Mouse (Mus musculus) hindbrain, embryonic 11.5 days (tissue): ENCODE measurements around the gene Aff3. TPM values are rescaled to one million over a fixed set of nuclear protein-coding genes. Genes with fewer than 3 reads are reported as not detected.

Experiments used
- ATAC-seq: fragments of 200-750 bp; cut with Nextera tagmentation; 2 replicates; pipeline ENCODE4 v1.8.0; 2017; ENCODE audit warnings: mild to moderate bottlenecking, moderate TSS enrichment, moderate library complexity; ENCODE audit not compliant: low FRiP score
- DNase-seq: peaks from one replicate; pipeline ENCODE4 v3.0.0-alpha.2; 2015; ENCODE audit warnings: low spot score
- H3K27ac ChIP-seq: fragments of 300-500 bp; sonication (generic); 2 replicates; pipeline ENCODE4 v1.5.1; 2014; ENCODE audit warnings: mild to moderate bottlenecking, low read depth, low read length
- H3K27me3 ChIP-seq: fragments of 300-500 bp; sonication (generic); 2 replicates; pipeline ENCODE4 v1.6.1; 2014; ENCODE audit warnings: mild to moderate bottlenecking, low read length, moderate library complexity, mixed read lengths; ENCODE audit not compliant: control insufficient read depth, insufficient read depth
- H3K36me3 ChIP-seq: fragments of 300-500 bp; sonication (generic); 2 replicates; pipeline ENCODE4 v1.6.1; 2014; ENCODE audit warnings: mild to moderate bottlenecking, low read length, moderate library complexity, mixed read lengths; ENCODE audit not compliant: control insufficient read depth, insufficient read depth
- H3K4me1 ChIP-seq: fragments of 300-500 bp; sonication (generic); replicated peaks from 2 replicates; pipeline ENCODE4 v1.6.1; 2014; ENCODE audit warnings: low read length, mixed read lengths; ENCODE audit not compliant: control insufficient read depth, insufficient read depth
- H3K4me2 ChIP-seq: fragments of 300-500 bp; sonication (generic); replicated peaks from 2 replicates; pipeline ENCODE4 v1.6.1; 2014; ENCODE audit warnings: mild to moderate bottlenecking, low read depth, low read length
- H3K4me3 ChIP-seq: fragments of 300-500 bp; sonication (generic); 2 replicates; pipeline ENCODE4 v1.5.1; 2014; ENCODE audit warnings: low read depth, low read length
- H3K9ac ChIP-seq: fragments of 300-500 bp; sonication (generic); 2 replicates; pipeline ENCODE4 v1.6.1; 2014; ENCODE audit warnings: low read depth, low read length
- H3K9me3 ChIP-seq: fragments of 300-500 bp; sonication (generic); 2 replicates; pipeline ENCODE4 v1.6.1; 2016; ENCODE audit warnings: low read length; ENCODE audit not compliant: control insufficient read depth
- WGBS: fragments of 180-500 bp; shearing (Covaris S2); extraction: QIAGEN DNeasy Blood & Tissue Kit; methylation state at CpG from one replicate; pipeline ENCODE4 v1.1.7; 2014; 5-methylcytosine and 5-hydroxymethylcytosine counted together
- polyA plus RNA-seq: library from polyadenylated mRNA; unstranded; fragments of >200 nt; fragmentation: Nextera tagmentation; extraction: Ambion mirVana; gene quantifications from 2 replicates; pipeline ENCODE4 v1.2.1, GENCODE M21; 2014

Gene Aff3
- polyA plus RNA-seq, 1 experiment from 2014 or later: 19.7 TPM

DNA sequence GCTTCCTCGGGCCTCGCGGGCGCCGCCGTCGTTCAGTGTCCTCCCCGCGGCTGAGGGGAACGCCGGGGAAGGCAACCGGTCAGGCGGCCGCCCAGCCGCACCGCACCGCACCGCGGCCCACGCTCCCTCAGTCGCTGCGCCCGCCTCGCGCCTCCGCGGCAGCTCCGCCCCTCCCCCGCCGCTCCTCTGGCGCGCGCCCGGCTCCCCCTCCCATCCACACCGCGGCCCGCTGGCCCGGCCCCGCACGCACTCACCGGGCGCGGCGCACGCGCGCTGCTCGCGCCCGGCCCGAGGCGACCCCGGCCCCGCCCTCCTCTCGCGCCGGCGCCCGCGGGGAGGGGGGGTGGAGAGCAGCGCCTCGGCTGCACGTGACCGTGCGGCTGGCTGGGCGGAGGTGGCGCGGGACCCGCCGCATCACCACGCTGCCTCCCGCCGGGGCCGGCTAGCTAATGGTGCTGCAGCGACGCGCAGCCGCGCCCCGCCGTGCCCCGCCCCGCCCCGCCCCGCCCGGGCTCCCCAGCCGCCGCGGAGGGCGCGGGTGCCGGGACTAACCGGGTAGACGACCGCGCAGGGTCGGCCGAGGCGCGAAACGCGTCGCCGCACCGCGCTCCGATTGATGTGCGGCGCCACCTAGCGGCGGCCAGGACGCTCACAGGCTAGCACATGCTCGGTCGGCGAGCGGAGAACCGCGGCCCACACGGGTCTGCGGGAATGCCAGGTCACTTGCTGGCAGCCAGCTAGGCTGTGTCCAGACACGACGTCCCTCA lies 535.1 kb downstream of the Aff3 start, which contains the start of gene Rev1:
TSS of gene Rev1 (minus strand) at position 301 of the 767 bp plus-strand sequence.
- Histone ChIP-seq H3K4me1 (peaks cover 2% of the 10 kb centered on the region), H3K4me3 (peak within 1 kb of the TSS; percentile 84), H3K27me3 (no peaks in the 10 kb centered on the region), H3K4me2 (peak within 1 kb of the TSS; percentile 82), H3K9ac (peak within 1 kb of the TSS; percentile 86), H3K27ac (peak within 1 kb of the TSS; percentile 95), H3K9me3 (no peaks in the 10 kb centered on the region), H3K36me3 (no peaks in the 10 kb centered on the region)
- DNase-seq (peak; percentile 93), ATAC-seq (peak; percentile 93)
- WGBS: under 1% methylated on average over 43 of the region's 122 CpGs

DNA sequence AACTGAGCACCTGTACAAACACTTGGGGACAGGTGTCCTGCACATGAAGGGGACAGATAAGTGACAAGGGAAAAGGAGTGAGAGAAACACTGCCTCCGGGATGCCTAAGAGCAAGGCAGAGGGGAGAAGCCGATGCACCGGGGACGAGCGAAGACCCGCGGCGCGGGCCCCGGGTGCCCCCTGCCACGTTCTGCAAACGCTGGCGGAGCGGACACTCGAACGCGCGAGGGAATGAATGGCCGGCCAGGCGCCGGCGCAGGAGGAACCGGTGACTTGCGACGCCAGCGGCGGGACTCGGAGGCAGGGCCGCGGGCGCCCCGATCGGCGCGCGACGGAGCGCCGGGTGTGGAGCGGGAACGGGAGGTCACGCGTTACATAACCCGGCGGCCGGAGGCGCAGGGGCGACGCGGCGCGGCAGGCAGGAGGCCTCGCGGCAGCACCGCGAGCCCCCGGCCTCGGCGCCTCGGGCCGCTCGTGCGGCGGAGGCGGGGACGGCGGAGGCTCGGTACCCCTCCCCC lies 535.8 kb downstream of the Aff3 start:
- ATAC-seq (no peak), DNase-seq (peak; percentile 71)
- no peaks in the 10 kb centered on the region for H3K9me3 ChIP-seq
- under 1% methylated on average over 40 of the region's 68 CpGs for WGBS
- H3K27ac ChIP-seq: peak overlapping the region; percentile 95
- H3K4me1 ChIP-seq: peaks cover 2% of the 10 kb centered on the region
- peak overlapping the region; percentile 82 for H3K4me2 ChIP-seq
- H3K4me3 ChIP-seq: peak overlapping the region; percentile 84
- peak overlapping the region; percentile 86 for H3K9ac ChIP-seq
- H3K27me3 ChIP-seq: no peaks in the 10 kb centered on the region
- H3K36me3 ChIP-seq: no peaks in the 10 kb centered on the region

Other genes starting within 250 kb of the Aff3 start
- gene Lonrf2, start 171.8 kb upstream of the Aff3 start, polyA plus RNA-seq: 4.2 and 5.0 TPM in 2 replicates
- 23.1 and 28.7 TPM in 2 replicates for gene Chst10, start 233.2 kb upstream of the Aff3 start, polyA plus RNA-seq